Mouse (Mus musculus) embryonic facial prominence, embryonic 14.5 days (tissue): Measurements from ENCODE around the gene Npff. TPM values are rescaled to one million over a fixed set of nuclear protein-coding genes. Genes with fewer than 3 reads are reported as not detected.

Experiments used
- ATAC-seq: fragments of 200-750 bp; cut with Nextera tagmentation; 2 replicates; pipeline ENCODE4 v1.8.0; 2017; ENCODE audit warnings: low read depth, moderate number of reproducible peaks, moderate TSS enrichment
- DNase-seq: peaks from one replicate; pipeline ENCODE4 v3.0.0-alpha.2; 2015; ENCODE audit warnings: low spot score
- H3K27ac ChIP-seq: fragments of 300-500 bp; sonication (generic); replicated peaks from 2 replicates; pipeline ENCODE4 v1.5.1; 2014; ENCODE audit warnings: low read depth, mild to moderate bottlenecking, low read length, moderate library complexity
- H3K27me3 ChIP-seq: fragments of 300-500 bp; sonication (generic); replicated peaks from 2 replicates; pipeline ENCODE4 v1.6.1; 2014; ENCODE audit warnings: low read length; ENCODE audit not compliant: control insufficient read depth, insufficient read depth
- H3K36me3 ChIP-seq: fragments of 300-500 bp; sonication (generic); 2 replicates; pipeline ENCODE4 v1.6.1; 2014; ENCODE audit warnings: low read length, mixed read lengths; ENCODE audit not compliant: control insufficient read depth, insufficient read depth
- H3K4me1 ChIP-seq: fragments of 300-500 bp; sonication (generic); 2 replicates; pipeline ENCODE4 v1.6.1; 2014; ENCODE audit warnings: antibody characterized with exemption, low read length; ENCODE audit not compliant: control insufficient read depth, insufficient read depth
- H3K4me2 ChIP-seq: fragments of 300-500 bp; sonication (generic); 2 replicates; pipeline ENCODE4 v1.6.1; 2014; ENCODE audit warnings: low read depth, mild to moderate bottlenecking, low read length, moderate library complexity, mixed read lengths
- H3K4me3 ChIP-seq: fragments of 300-500 bp; sonication (generic); 2 replicates; pipeline ENCODE4 v1.5.1; 2014; ENCODE audit warnings: low read depth, mild to moderate bottlenecking, low read length
- H3K9ac ChIP-seq: fragments of 300-500 bp; sonication (generic); 2 replicates; pipeline ENCODE4 v1.6.1; 2014; ENCODE audit warnings: low read depth, mild to moderate bottlenecking, low read length, moderate library complexity, mixed read lengths
- H3K9me3 ChIP-seq: fragments of 300-500 bp; sonication (generic); 2 replicates; pipeline ENCODE4 v1.6.1; 2016; ENCODE audit warnings: low read length; ENCODE audit not compliant: control insufficient read depth
- WGBS: fragments of 180-500 bp; shearing (Covaris S2); extraction: QIAGEN DNeasy Blood & Tissue Kit; methylation state at CpG from one replicate; pipeline ENCODE4 v1.1.7; 2014; 5-methylcytosine and 5-hydroxymethylcytosine counted together
- polyA plus RNA-seq: library from polyadenylated mRNA; unstranded; fragments of >200 nt; fragmentation: Nextera tagmentation; extraction: Ambion mirVana; gene quantifications from 2 replicates; pipeline ENCODE4 v1.2.1, GENCODE M21; 2014

Npff gene
- polyA plus RNA-seq, 1 experiment from 2014 or later, result 2.0 TPM

GRCm38 (mm10) chr15:102503924-102504782 is 20.6 kb downstream of the Npff start:
- Histone ChIP-seq H3K27me3 (no peaks in the 10 kb centered on the region), H3K4me1 (no peaks in the 10 kb centered on the region), H3K9ac (no peak overlapping the region), H3K27ac (no peak overlapping the region), H3K36me3 (peaks cover 74% of the 10 kb centered on the region), H3K4me2 (no peak overlapping the region), H3K4me3 (no peak overlapping the region), H3K9me3 (no peaks in the 10 kb centered on the region)
- 89% methylated on average over 9 of the region's 9 CpGs for WGBS
- no peak for DNase-seq
- ATAC-seq, result no peak

DNA sequence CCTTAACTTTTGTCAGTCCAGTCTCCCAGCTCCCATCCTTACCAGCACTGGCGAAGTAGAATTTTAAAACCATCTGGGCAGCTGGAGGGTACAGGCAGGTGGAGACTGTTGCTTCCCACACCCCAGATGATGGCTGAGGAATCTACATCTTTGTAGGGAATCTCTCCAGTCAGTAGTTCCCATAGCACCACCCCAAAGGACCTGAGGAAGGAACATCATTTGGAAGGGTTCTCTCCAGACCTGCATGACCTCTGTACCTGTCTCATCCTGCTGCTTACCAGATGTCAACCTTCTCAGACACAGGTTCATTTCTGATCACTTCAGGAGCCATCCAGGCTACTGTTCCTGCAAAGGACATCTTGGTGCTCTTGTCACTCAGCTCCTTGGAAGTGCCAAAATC is 21.3 kb downstream of the Npff start, which contains the start of gene Gm10337:
TSS of gene Gm10337 (plus strand) at position 276 of the 400 bp plus-strand sequence.
- H3K27me3 ChIP-seq, result no peaks in the 10 kb centered on the region
- peaks cover 80% of the 10 kb centered on the region for H3K36me3 ChIP-seq
- H3K27ac ChIP-seq, result no peak within 1 kb of the TSS
- 87% methylated on average over 1 of the region's 1 CpGs for WGBS
- no peaks in the 10 kb centered on the region for H3K4me1 ChIP-seq
- H3K4me3 ChIP-seq, result no peak within 1 kb of the TSS
- no peak within 1 kb of the TSS for H3K4me2 ChIP-seq
- H3K9ac ChIP-seq, result no peak within 1 kb of the TSS
- ATAC-seq, result no peak
- DNase-seq, result no peak
- H3K9me3 ChIP-seq, result no peaks in the 10 kb centered on the region

DNA sequence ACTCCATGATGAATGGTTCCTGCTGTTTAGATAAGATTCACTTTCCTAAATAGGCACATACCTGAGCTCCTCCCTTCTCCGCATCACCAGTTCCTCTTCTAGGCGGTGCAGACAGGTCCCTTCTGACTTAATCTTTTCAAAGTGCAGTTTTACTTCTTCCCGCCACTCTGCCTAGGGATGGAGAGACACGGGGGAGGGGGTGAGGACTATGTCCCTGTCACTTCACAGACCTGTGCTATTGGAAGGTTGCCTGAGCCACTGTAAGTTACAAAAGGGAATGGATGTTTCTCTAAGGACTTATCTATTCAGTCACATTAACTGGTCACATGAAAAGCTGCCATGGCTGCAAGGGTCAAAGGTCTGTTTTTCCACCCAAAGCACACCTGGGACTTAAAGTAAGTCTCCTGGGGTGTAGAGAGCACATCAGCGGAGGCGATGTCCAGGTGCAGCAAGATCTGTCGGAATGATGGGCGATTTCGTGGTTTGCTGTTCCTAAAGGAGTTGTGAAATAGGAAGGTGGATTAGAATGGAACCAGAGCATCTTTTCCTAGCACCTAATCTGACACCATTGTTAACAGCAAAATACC is 22.4 kb downstream of the Npff start:
- H3K27ac ChIP-seq, result no peak overlapping the region
- no peak for DNase-seq
- no peaks in the 10 kb centered on the region for H3K9me3 ChIP-seq
- ATAC-seq, result no peak
- peaks cover 88% of the 10 kb centered on the region for H3K36me3 ChIP-seq
- no peak overlapping the region for H3K9ac ChIP-seq
- WGBS, result 72% methylated on average over 9 of the region's 9 CpGs
- no peaks in the 10 kb centered on the region for H3K4me1 ChIP-seq
- no peaks in the 10 kb centered on the region for H3K27me3 ChIP-seq
- H3K4me3 ChIP-seq, result no peak overlapping the region
- H3K4me2 ChIP-seq, result no peak overlapping the region

DNA sequence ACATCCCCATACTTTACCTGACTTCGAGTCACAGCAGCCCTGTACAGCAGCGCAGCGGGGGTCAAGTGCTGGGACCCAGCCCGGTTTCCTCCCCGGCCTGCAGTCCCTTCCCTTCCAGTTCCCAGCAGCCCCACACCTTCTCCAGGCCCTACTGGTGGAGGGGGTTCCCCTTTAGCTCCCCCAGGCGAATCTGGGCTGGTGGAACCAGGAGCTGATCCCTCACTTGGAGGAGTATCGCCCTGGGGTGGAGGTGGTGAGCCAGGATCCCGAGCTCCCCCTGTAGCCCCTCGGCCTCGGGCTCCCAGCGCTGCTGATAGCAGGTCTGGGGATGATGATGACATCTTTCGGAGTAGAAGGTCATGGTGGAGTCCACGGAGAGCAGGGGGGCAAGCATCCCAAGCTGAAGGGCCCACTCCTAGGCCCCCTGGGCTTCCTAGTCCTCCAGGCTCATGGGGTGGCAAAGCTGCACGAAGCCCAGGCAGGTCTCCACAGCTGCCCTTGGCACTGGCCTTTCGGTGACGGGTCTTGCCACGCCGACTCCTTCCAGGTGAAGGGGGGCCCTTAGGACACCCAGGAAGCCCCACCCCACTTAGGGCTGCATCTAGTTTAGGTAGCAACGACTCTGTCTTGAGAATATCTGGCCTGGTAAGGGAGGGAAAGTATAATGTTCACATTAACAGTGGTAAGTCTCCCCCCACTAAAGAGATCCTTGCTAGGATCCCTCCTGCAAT is 23.5 kb downstream of the Npff start:
- 83% methylated on average over 19 of the region's 19 CpGs for WGBS
- ATAC-seq, result no peak
- no peaks in the 10 kb centered on the region for H3K9me3 ChIP-seq
- H3K27ac ChIP-seq, result no peak overlapping the region
- H3K9ac ChIP-seq, result no peak overlapping the region
- DNase-seq, result no peak
- H3K27me3 ChIP-seq, result no peaks in the 10 kb centered on the region
- H3K4me1 ChIP-seq, result no peaks in the 10 kb centered on the region
- peaks cover 91% of the 10 kb centered on the region for H3K36me3 ChIP-seq
- no peak overlapping the region for H3K4me2 ChIP-seq
- H3K4me3 ChIP-seq, result no peak overlapping the region

DNA sequence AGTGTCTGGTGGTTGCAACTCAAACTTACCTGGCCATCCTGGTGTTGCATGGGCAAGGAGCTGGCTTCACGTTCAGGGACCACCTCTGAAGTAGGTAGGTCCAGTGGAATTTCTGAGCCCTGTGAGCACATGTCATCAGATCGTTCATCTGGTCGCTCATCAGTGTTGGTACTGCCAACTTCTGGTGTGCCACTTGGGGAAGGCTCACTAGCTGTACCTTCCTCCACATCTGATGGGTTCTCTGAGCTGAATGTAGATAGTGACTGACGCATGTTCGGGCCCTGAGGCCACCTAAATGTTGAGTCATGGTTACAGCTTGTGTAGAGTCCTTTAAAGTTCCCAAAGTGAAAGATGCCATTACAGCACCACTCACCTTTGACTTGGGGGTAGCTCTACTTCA is 24.3 kb downstream of the Npff start:
- ATAC-seq (no peak), DNase-seq (no peak)
- no peaks in the 10 kb centered on the region for H3K9me3 ChIP-seq
- H3K4me1 ChIP-seq, result no peaks in the 10 kb centered on the region
- H3K4me3 ChIP-seq, result no peak overlapping the region
- WGBS, result 91% methylated on average over 5 of the region's 5 CpGs
- H3K27ac ChIP-seq, result no peak overlapping the region
- no peak overlapping the region for H3K4me2 ChIP-seq
- no peak overlapping the region for H3K9ac ChIP-seq
- peaks cover 96% of the 10 kb centered on the region for H3K36me3 ChIP-seq
- H3K27me3 ChIP-seq, result no peaks in the 10 kb centered on the region

- Histone ChIP-seq H3K4me2 (no peak overlapping the region), H3K27me3 (no peaks in the 10 kb centered on the region), H3K4me1 (no peaks in the 10 kb centered on the region), H3K9ac (no peak overlapping the region), H3K27ac (no peak overlapping the region), H3K36me3 (peaks cover 98% of the 10 kb centered on the region), H3K9me3 (no peaks in the 10 kb centered on the region), H3K4me3 (no peak overlapping the region)
- ATAC-seq, result no peak
- DNase-seq, result no peak
- WGBS, result 84% methylated on average over 6 of the region's 6 CpGs
These were observed 24.9 kb downstream of the Npff start for GRCm38 (mm10) chr15:102499851-102500250.

DNA sequence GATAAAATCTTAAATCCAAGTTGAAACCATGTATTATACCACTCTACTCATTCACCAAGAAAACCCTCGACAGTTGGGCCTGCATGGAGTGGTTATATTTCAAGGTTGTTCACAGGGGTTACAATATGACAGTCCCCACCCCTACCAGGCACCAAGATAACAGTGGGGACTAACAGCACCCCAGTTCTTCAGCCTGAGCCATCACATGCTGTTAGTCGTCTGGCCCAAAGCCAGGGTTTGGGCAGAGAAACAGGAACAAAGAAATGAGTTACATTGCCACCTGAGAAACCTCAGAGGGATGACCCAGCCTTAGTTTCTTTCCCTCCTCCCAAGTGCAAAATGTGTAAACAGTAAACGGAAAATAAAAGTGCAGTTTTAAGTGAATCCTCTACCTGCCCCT is 25.4 kb downstream of the Npff start:
- H3K4me1 ChIP-seq, result no peaks in the 10 kb centered on the region
- H3K4me3 ChIP-seq, result no peak overlapping the region
- 74% methylated on average over 3 of the region's 3 CpGs for WGBS
- DNase-seq, result no peak
- no peak overlapping the region for H3K4me2 ChIP-seq
- no peak for ATAC-seq
- H3K27me3 ChIP-seq, result no peaks in the 10 kb centered on the region
- H3K9ac ChIP-seq, result no peak overlapping the region
- peaks cover 98% of the 10 kb centered on the region for H3K36me3 ChIP-seq
- H3K9me3 ChIP-seq, result no peaks in the 10 kb centered on the region
- no peak overlapping the region for H3K27ac ChIP-seq

- H3K4me2 ChIP-seq, result no peak overlapping the region
- H3K27me3 ChIP-seq, result no peaks in the 10 kb centered on the region
- no peaks in the 10 kb centered on the region for H3K9me3 ChIP-seq
- H3K36me3 ChIP-seq, result peaks cover 98% of the 10 kb centered on the region
- H3K9ac ChIP-seq, result no peak overlapping the region
- WGBS, result 91% methylated on average over 3 of the region's 3 CpGs
- no peak overlapping the region for H3K27ac ChIP-seq
- no peak for ATAC-seq
- H3K4me1 ChIP-seq, result no peaks in the 10 kb centered on the region
- H3K4me3 ChIP-seq, result no peak overlapping the region
- no peak for DNase-seq
These were observed 26.4 kb downstream of the Npff start for GRCm38 (mm10) chr15:102498322-102498721.
